21 mouse cellular contexts compared by ENCODE assay signal in the genomic region with DNA sequence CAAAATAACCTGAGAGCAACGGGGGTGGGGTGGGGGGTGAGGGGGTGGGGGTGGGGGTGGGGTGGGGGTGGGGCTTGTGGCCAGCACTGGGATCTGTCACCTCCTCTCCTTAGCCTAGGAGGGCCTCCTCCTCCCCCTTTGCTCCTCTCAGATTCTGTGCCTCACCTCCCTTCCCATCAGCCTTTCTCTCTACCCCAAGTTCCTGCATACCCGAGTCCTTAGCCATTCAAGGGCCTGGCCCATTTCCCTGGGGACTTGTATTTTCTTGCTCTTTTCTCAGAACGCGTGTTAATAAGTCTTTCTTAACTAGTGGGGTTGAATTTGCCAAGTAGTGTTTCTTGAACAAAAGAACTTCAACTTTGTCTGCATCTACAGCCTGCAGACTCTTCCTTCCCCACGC. TPM values are rescaled to one million over a fixed set of nuclear protein-coding genes. Genes with fewer than 3 reads are reported as not detected.
DNase-seq lines count a peak whose midpoint lies in the region; ATAC-seq and TF ChIP-seq lines count a peak whose summit lies in the region.
"Had no signal": no experiment of that assay in that cellular context is flagged by ENCODE, and none has a peak within 500 bp of the region (broad histone marks: within the 10 kb centered on the region; RNA-seq: fewer than 3 reads in every experiment).

No protein-coding gene starts in this region.

- 47% methylated on average over 5 of the region's 5 CpGs for WGBS in heart, embryonic 14.5 days
- whole genome bisulfite sequencing in heart, adult 2 months, result 35% methylated on average over 5 of the region's 5 CpGs
- WGBS in forebrain, embryonic 11.5 days, result 57% methylated on average over 5 of the region's 5 CpGs

- H3K4me3 ChIP-seq in heart, embryonic 14.5 days (ENCODE audit: control insufficient read depth in 1 of 2, insufficient read depth in 1 of 2, low read depth in 1 of 2, low read length in 2 of 2), result no peak overlapping the region
- H3K4me3 ChIP-seq in heart, adult 2 months, result no peak overlapping the region
- peak overlapping the region; percentile 50 for H3K4me3 ChIP-seq in megakaryocyte, embryonic 14.5 days (replicated peaks)
- no peak overlapping the region for H3K4me3 ChIP-seq in embryonic fibroblast, embryonic 13.5 days (ENCODE audit: insufficient read depth, low read length)
- no peak overlapping the region for H3K4me3 ChIP-seq in forebrain, embryonic 11.5 days (ENCODE audit: low read depth, low read length)
- H3K4me3 ChIP-seq: embryonic facial prominence, embryonic 15.5 days; forebrain, embryonic 12.5 days; hindbrain, embryonic 13.5 days had no signal

- no peak for DNase-seq in heart, adult 2 months
- DNase-seq in right cerebral cortex, postnatal 4 days, result no peak
- no peak for DNase-seq in forebrain, embryonic 11.5 days (ENCODE audit: low spot score)
- DNase-seq: cerebellum, adult 11 months; cerebellum, postnatal 14 days; embryo, embryonic 11 days; heart, postnatal 14 days; kidney, postnatal 14 days; layer of hippocampus, adult 9-11 months; lung, adult 2 months; lung, postnatal 36 days; thymus, adult 18-20 months had no signal

- H3K36me3 ChIP-seq in heart, embryonic 14.5 days (ENCODE audit: control insufficient read depth, insufficient read depth, low read length), result no peaks in the 10 kb centered on the region
- H3K36me3 ChIP-seq in heart, adult 2 months (ENCODE audit: control insufficient read depth, insufficient read depth, low read length), result no peaks in the 10 kb centered on the region
- peaks cover 59% of the 10 kb centered on the region for H3K36me3 ChIP-seq in megakaryocyte, embryonic 14.5 days (replicated peaks; ENCODE audit: low read length)
- no peaks in the 10 kb centered on the region for H3K36me3 ChIP-seq in forebrain, embryonic 11.5 days (ENCODE audit: control insufficient read depth, insufficient read depth, low read length)

- 0 out of 2 replicates have a peak overlapping the region, but pooled peaks have one; percentile 13 for H3K9ac ChIP-seq in heart, embryonic 14.5 days (ENCODE audit: low read length)
- H3K9ac ChIP-seq in heart, adult 2 months (ENCODE audit: low read depth, low read length), result no peak overlapping the region
- H3K9ac ChIP-seq in forebrain, embryonic 11.5 days (ENCODE audit: low read length), result no peak overlapping the region
- H3K9ac ChIP-seq: embryonic facial prominence, embryonic 15.5 days; forebrain, embryonic 12.5 days; hindbrain, embryonic 13.5 days had no signal

- peaks cover 21 to 31% of the 10 kb centered on the region in 2 experiments for H3K4me1 ChIP-seq in heart, embryonic 14.5 days (ENCODE audit: control insufficient read depth in 2 of 2, insufficient read depth in 2 of 2, low read length in 2 of 2)
- peaks cover 12% of the 10 kb centered on the region for H3K4me1 ChIP-seq in heart, adult 2 months (ENCODE audit: control insufficient read depth, insufficient read depth, low read length)
- peaks cover 98% of the 10 kb centered on the region for H3K4me1 ChIP-seq in megakaryocyte, embryonic 14.5 days
- H3K4me1 ChIP-seq in embryonic fibroblast, embryonic 13.5 days (ENCODE audit: control insufficient read depth, insufficient read depth, low read length), result peaks cover 11% of the 10 kb centered on the region
- peaks cover under 1% of the 10 kb centered on the region; the same call in 1 of the 2 replicates for H3K4me1 ChIP-seq in forebrain, embryonic 11.5 days (replicated peaks; ENCODE audit: control insufficient read depth, insufficient read depth, low read length)

- TF ChIP-seq CTCF in heart, adult 2 months (IDR thresholded peaks at IDR 0.05), result no peak
- TF ChIP-seq CTCF in embryonic fibroblast, embryonic 13.5 days (IDR thresholded peaks at IDR 0.05; ENCODE audit: borderline replicate concordance, insufficient read depth, low read length), result no peak

- TF ChIP-seq POLR2A in heart, adult 2 months (IDR thresholded peaks at IDR 0.05; ENCODE audit: insufficient read depth, low read depth, low read length), result no peak
- no peak for TF ChIP-seq POLR2A in embryonic fibroblast, embryonic 13.5 days (IDR thresholded peaks at IDR 0.05; ENCODE audit: low read depth, low read length)

- ATAC-seq in heart, embryonic 14.5 days (ENCODE audit: insufficient number of reproducible peaks, insufficient read depth, low FRiP score, low read depth), result no peak
- no peak for ATAC-seq in megakaryocyte, adult 5-6 weeks (ENCODE audit: poor library complexity, severe bottlenecking)
- no peak for ATAC-seq in forebrain, embryonic 11.5 days (replicated peaks; ENCODE audit: low FRiP score)
- ATAC-seq: intestine, postnatal 0 days had no signal

- H3K9me3 ChIP-seq in heart, embryonic 14.5 days (ENCODE audit: control insufficient read depth, low read length), result no peaks in the 10 kb centered on the region
- H3K9me3 ChIP-seq in megakaryocyte, embryonic 14.5 days, result no peaks in the 10 kb centered on the region
- no peaks in the 10 kb centered on the region for H3K9me3 ChIP-seq in forebrain, embryonic 11.5 days (ENCODE audit: control insufficient read depth, low read length)
- H3K9me3 ChIP-seq: embryonic facial prominence, embryonic 15.5 days; forebrain, embryonic 12.5 days; hindbrain, embryonic 13.5 days had no signal

- H3K27ac ChIP-seq in heart, embryonic 14.5 days (replicated peaks in 1 of 2; ENCODE audit: control insufficient read depth in 1 of 2, insufficient read depth in 1 of 2, low read depth in 2 of 2, low read length in 2 of 2), result no peak overlapping the region
- H3K27ac ChIP-seq in heart, adult 2 months, result no peak overlapping the region
- peak overlapping the region; percentile 59; the same call in 1 of the 2 replicates for H3K27ac ChIP-seq in embryonic fibroblast, embryonic 13.5 days (ENCODE audit: insufficient read depth, low read length)
- H3K27ac ChIP-seq in forebrain, embryonic 11.5 days (ENCODE audit: low read depth, low read length), result no peak overlapping the region
- H3K27ac ChIP-seq: embryonic facial prominence, embryonic 15.5 days; forebrain, embryonic 12.5 days; hindbrain, embryonic 13.5 days had no signal

- no peak for TF ChIP-seq EP300 in heart, adult 2 months (IDR thresholded peaks at IDR 0.05; ENCODE audit: insufficient read depth, low read depth, low read length)

- H3K4me2 ChIP-seq in heart, embryonic 14.5 days (ENCODE audit: low read length), result no peak overlapping the region
- H3K4me2 ChIP-seq in forebrain, embryonic 11.5 days (ENCODE audit: low read depth, low read length, severe bottlenecking), result no peak overlapping the region
- H3K4me2 ChIP-seq: embryonic facial prominence, embryonic 15.5 days; forebrain, embryonic 12.5 days; hindbrain, embryonic 13.5 days; midbrain, embryonic 11.5 days had no signal

- H3K27me3 ChIP-seq in heart, embryonic 14.5 days (ENCODE audit: control insufficient read depth, insufficient read depth, low read length), result no peaks in the 10 kb centered on the region
- no peaks in the 10 kb centered on the region for H3K27me3 ChIP-seq in heart, adult 2 months (ENCODE audit: control insufficient read depth, insufficient read depth, low read length)
- no peaks in the 10 kb centered on the region for H3K27me3 ChIP-seq in megakaryocyte, embryonic 14.5 days (replicated peaks)
- no peaks in the 10 kb centered on the region for H3K27me3 ChIP-seq in forebrain, embryonic 11.5 days (ENCODE audit: control insufficient read depth, insufficient read depth, low read length)
- H3K27me3 ChIP-seq: embryonic facial prominence, embryonic 15.5 days; forebrain, embryonic 12.5 days; hindbrain, embryonic 13.5 days had no signal

- peaks cover 5% of the 10 kb centered on the region for H3K79me2 ChIP-seq in heart, adult 2 months (replicated peaks; ENCODE audit: control insufficient read depth, insufficient read depth, low read length)

- intact Hi-C loops in heart, adult 2 months (cut with DNase I), result no loop called here

RNA-seq across cellular contexts. Expression of gene St3gal2, which starts 7.0 kb away (rescaled TPM):
- polyA plus RNA-seq in heart, embryonic 14.5 days (2014; fragmentation: Nextera tagmentation; extraction: Ambion mirVana), result 9.6 and 10.4 TPM in 2 replicates
- total RNA-seq in heart, adult 2 months (2021), result 10 to 100 TPM; 20.2 to 22.0 TPM
- polyA plus RNA-seq in heart, adult 2 months (2012; rRNA removed), result 25.9 and 34.8 TPM in 2 replicates
- polyA plus RNA-seq in megakaryocyte, embryonic 14.5 days (2012; ENCODE audit: insufficient read depth, low replicate concordance), result 19.8 and 54.8 TPM in 2 replicates
- total RNA-seq in megakaryocyte, adult 5-6 weeks (2015), result 23.1 and 25.0 TPM in 2 replicates
- total RNA-seq in megakaryocyte, adult 5-6 weeks (2017), result 15.2 and 17.0 TPM in 2 replicates
- polyA plus RNA-seq in embryonic fibroblast, embryonic 13.5 days (2011; ENCODE audit: insufficient read length, low read depth, missing spikeins), result 55.7 and 63.3 TPM in 2 replicates
- 16.0 and 16.5 TPM in 2 replicates for polyA plus RNA-seq in forebrain, embryonic 11.5 days (2014; fragmentation: Nextera tagmentation; extraction: Ambion mirVana)

RNA-seq across cellular contexts. Expression of gene Fuk, which starts 24.4 kb away (rescaled TPM):
- polyA plus RNA-seq in heart, embryonic 14.5 days (2014; fragmentation: Nextera tagmentation; extraction: Ambion mirVana), result 4.9 and 6.0 TPM in 2 replicates
- 1 to 10 TPM; 4.5 to 4.6 TPM for total RNA-seq in heart, adult 2 months (2021)
- 6.2 and 8.8 TPM in 2 replicates for polyA plus RNA-seq in heart, adult 2 months (2012; rRNA removed)
- polyA plus RNA-seq in megakaryocyte, embryonic 14.5 days (2012; ENCODE audit: insufficient read depth, low replicate concordance), result 1.6 and 3.3 TPM in 2 replicates
- 1.5 and 3.4 TPM in 2 replicates for total RNA-seq in megakaryocyte, adult 5-6 weeks (2015)
- 3.7 TPM in 2 replicates for total RNA-seq in megakaryocyte, adult 5-6 weeks (2017)
- polyA plus RNA-seq in embryonic fibroblast, embryonic 13.5 days (2011; ENCODE audit: insufficient read length, low read depth, missing spikeins), result 7.0 and 8.4 TPM in 2 replicates
- polyA plus RNA-seq in forebrain, embryonic 11.5 days (2014; fragmentation: Nextera tagmentation; extraction: Ambion mirVana), result 9.5 and 11.1 TPM in 2 replicates
